Comparison of ENCODE assay signal across 8 mouse cellular contexts in the genomic region with DNA sequence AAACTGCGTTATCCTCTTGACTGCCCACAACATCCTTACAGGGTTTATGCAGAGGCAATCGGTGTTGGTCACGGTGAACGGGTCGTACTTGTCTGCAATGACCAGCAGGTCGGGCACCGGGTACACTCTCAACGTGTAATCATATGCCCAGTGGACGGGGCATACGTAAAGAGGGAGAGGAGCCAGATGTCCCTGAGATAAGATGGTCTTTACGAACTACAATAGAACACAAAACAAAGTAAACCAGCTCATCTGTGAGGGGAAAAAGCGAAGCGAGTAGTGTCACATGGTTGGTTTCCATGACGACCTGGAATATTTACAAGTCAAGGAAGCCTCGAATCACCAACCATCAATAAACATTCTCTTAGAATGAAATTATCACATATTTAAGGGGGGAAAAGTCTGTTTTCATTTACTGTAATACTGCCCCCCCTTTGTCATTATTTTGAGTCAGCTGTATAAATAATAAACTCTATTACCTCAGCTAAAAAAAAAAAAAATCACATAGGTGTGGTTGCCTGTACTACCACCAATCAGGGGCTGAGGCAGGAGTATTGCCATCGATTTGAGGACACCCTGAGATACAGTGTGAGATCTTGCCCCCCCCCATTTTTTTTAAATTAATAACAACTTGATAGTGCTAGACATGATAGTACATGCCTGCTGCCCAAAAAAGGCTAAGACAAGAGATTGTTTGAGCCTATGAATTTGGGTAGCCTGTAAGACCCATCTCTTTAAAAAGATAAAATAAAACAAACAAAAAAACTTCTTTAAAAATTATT. TPM values are rescaled to one million over a fixed set of nuclear protein-coding genes. Genes with fewer than 3 reads are reported as not detected.
DNase-seq lines count a peak whose midpoint lies in the region; ATAC-seq and TF ChIP-seq lines count a peak whose summit lies in the region.

A gene (minus strand): TSS at position 216 of the 782 bp plus-strand sequence.

- no peak within 1 kb of the TSS for H3K27ac ChIP-seq in heart, embryonic 15.5 days
- no peak within 1 kb of the TSS for H3K27ac ChIP-seq in hindbrain, embryonic 10.5 days
- no peak within 1 kb of the TSS for H3K27ac ChIP-seq in midbrain, embryonic 13.5 days
- no peak within 1 kb of the TSS for H3K27ac ChIP-seq in left cerebral cortex, adult 2 months

- no peak for ATAC-seq in heart, embryonic 15.5 days (replicated peaks; ENCODE audit: insufficient number of reproducible peaks, insufficient read depth, low FRiP score, low read depth)
- peak; percentile 55; the same call in 1 of the 2 replicates for ATAC-seq in midbrain, embryonic 13.5 days
- ATAC-seq in cerebellum, adult (ENCODE audit: insufficient number of reproducible peaks, low FRiP score, low TSS enrichment) = no peak

- H3K9me3 ChIP-seq in heart, embryonic 15.5 days (replicated peaks) = no peaks in the 10 kb centered on the region
- no peaks in the 10 kb centered on the region for H3K9me3 ChIP-seq in hindbrain, embryonic 10.5 days
- H3K9me3 ChIP-seq in midbrain, embryonic 13.5 days = no peaks in the 10 kb centered on the region

- peaks cover 3% of the 10 kb centered on the region; the same call in 1 of the 2 replicates for H3K4me1 ChIP-seq in heart, embryonic 15.5 days (replicated peaks)
- peaks cover under 1% of the 10 kb centered on the region; the same call in 1 of the 2 replicates for H3K4me1 ChIP-seq in hindbrain, embryonic 10.5 days (replicated peaks)
- peaks cover 4% of the 10 kb centered on the region; the same call in 1 of the 2 replicates for H3K4me1 ChIP-seq in midbrain, embryonic 13.5 days (replicated peaks)

- peaks cover 33% of the 10 kb centered on the region for H3K36me3 ChIP-seq in heart, embryonic 15.5 days
- H3K36me3 ChIP-seq in hindbrain, embryonic 10.5 days = peaks cover 79% of the 10 kb centered on the region
- H3K36me3 ChIP-seq in midbrain, embryonic 13.5 days = peaks cover 22% of the 10 kb centered on the region

- no peak within 1 kb of the TSS for H3K4me2 ChIP-seq in heart, embryonic 15.5 days
- H3K4me2 ChIP-seq in midbrain, embryonic 13.5 days (replicated peaks) = no peak within 1 kb of the TSS; the same call in 1 of the 2 replicates

- no peaks in the 10 kb centered on the region for H3K27me3 ChIP-seq in heart, embryonic 15.5 days
- H3K27me3 ChIP-seq in hindbrain, embryonic 10.5 days (ENCODE audit: insufficient read depth, poor library complexity, severe bottlenecking) = no peaks in the 10 kb centered on the region
- no peaks in the 10 kb centered on the region for H3K27me3 ChIP-seq in midbrain, embryonic 13.5 days

- H3K9ac ChIP-seq in heart, embryonic 15.5 days = no peak within 1 kb of the TSS
- H3K9ac ChIP-seq in midbrain, embryonic 13.5 days (replicated peaks) = no peak within 1 kb of the TSS

- intact Hi-C loops in left cerebral cortex, adult 2 months (cut with DNase I) = no loop called here

- no peak for TF ChIP-seq CTCF in left cerebral cortex, adult 2 months (IDR thresholded peaks at IDR 0.05)

- DNase-seq in heart, postnatal 4 days = no peak
- peak; percentile 69 for DNase-seq in R1 (ENCODE audit: low read depth, low spot score)
- DNase-seq in hindbrain, embryonic 10.5 days (ENCODE audit: low spot score) = peak; percentile 13
- DNase-seq in gastrocnemius, postnatal 25 days = no peak
- no peak for DNase-seq in left cerebral cortex, adult 2 months (ENCODE audit: extremely low spot score in 1 of 2, low spot score in 2 of 2)

- no peak within 1 kb of the TSS for H3K4me3 ChIP-seq in heart, embryonic 15.5 days
- H3K4me3 ChIP-seq in hindbrain, embryonic 10.5 days = no peak within 1 kb of the TSS
- no peak within 1 kb of the TSS for H3K4me3 ChIP-seq in midbrain, embryonic 13.5 days (replicated peaks)
- no peak within 1 kb of the TSS for H3K4me3 ChIP-seq in left cerebral cortex, adult 2 months

- WGBS in heart, embryonic 15.5 days = 85% methylated on average over 16 of the region's 16 CpGs
- 82% methylated on average over 16 of the region's 16 CpGs for WGBS in hindbrain, embryonic 10.5 days
- 67% methylated on average over 16 of the region's 16 CpGs for WGBS in midbrain, embryonic 13.5 days

RNA-seq across cellular contexts. Expression of the gene that starts here (rescaled TPM):
- 11.2 and 15.0 TPM in 2 replicates for polyA plus RNA-seq in heart, embryonic 15.5 days (2015; fragmentation: Nextera tagmentation; extraction: Ambion mirVana)
- total RNA-seq in heart, postnatal 4 days (2021) = 1 to 10 TPM; 8.4 to 10.0 TPM
- polyA plus RNA-seq in hindbrain, embryonic 10.5 days (2016; fragmentation: Nextera tagmentation; extraction: Ambion mirVana) = 36.4 and 49.5 TPM in 2 replicates
- polyA plus RNA-seq in midbrain, embryonic 13.5 days (2015; fragmentation: Nextera tagmentation; extraction: Ambion mirVana) = 15.8 and 19.0 TPM in 2 replicates
- 1 to 10 TPM; 1.8 to 2.4 TPM for total RNA-seq in gastrocnemius, postnatal 25 days (2021)
- 1 to 10 TPM; 3.1 to 4.5 TPM for total RNA-seq in left cerebral cortex, adult 2 months (2021)

Comparison
In these comparisons a context has a peak if more than half of its experiments do, and no peak if none do; other contexts are left out.
1. DNase-seq: peak in R1 (single experiment) and hindbrain, embryonic 10.5 days (single experiment); none in heart, postnatal 4 days (single experiment), gastrocnemius, postnatal 25 days (single experiment) and left cerebral cortex, adult 2 months (0 of 2).